Mouse (Mus musculus) hindbrain, embryonic 16.5 days (tissue): ENCODE measurements around the gene Apol9a. TPM values are rescaled to one million over a fixed set of nuclear protein-coding genes. Genes with fewer than 3 reads are reported as not detected.
"Not testable (repeated sequence)": the region's sequence is repeated elsewhere in the genome, so short reads cannot be mapped to it uniquely, and the experiment has no call there.

ENCODE experiments used
- ATAC-seq: fragments of 200-750 bp; cut with Nextera tagmentation; 2 replicates; pipeline ENCODE4 v1.8.0; 2017; ENCODE audit warnings: moderate TSS enrichment, moderate library complexity
- H3K27ac ChIP-seq: fragments of 300-500 bp; sonication (generic); 2 replicates; pipeline ENCODE4 v1.5.1; 2014; ENCODE audit warnings: low read depth, mild to moderate bottlenecking, control low read depth, low read length, moderate library complexity
- H3K27me3 ChIP-seq: fragments of 300-500 bp; sonication (generic); replicated peaks from 2 replicates; pipeline ENCODE4 v1.6.1; 2014; ENCODE audit warnings: low read length; ENCODE audit not compliant: control insufficient read depth, insufficient read depth
- H3K36me3 ChIP-seq: fragments of 300-500 bp; sonication (generic); 2 replicates; pipeline ENCODE4 v1.6.1; 2014; ENCODE audit warnings: mild to moderate bottlenecking, low read length, moderate library complexity, mixed read lengths; ENCODE audit not compliant: control insufficient read depth, insufficient read depth
- H3K4me1 ChIP-seq: fragments of 300-500 bp; sonication (generic); 2 replicates; pipeline ENCODE4 v1.6.1; 2014; ENCODE audit warnings: low read depth, low read length; ENCODE audit not compliant: control insufficient read depth, insufficient read depth
- H3K4me2 ChIP-seq: fragments of 300-500 bp; sonication (generic); 2 replicates; pipeline ENCODE4 v1.6.1; 2014; ENCODE audit warnings: mild to moderate bottlenecking, low read length, control low read depth, moderate library complexity
- H3K4me3 ChIP-seq: fragments of 300-500 bp; sonication (generic); 2 replicates; pipeline ENCODE4 v1.5.1; 2014; ENCODE audit warnings: mild to moderate bottlenecking, low read length, control low read depth, moderate library complexity
- H3K9ac ChIP-seq: fragments of 300-500 bp; sonication (generic); 2 replicates; pipeline ENCODE4 v1.6.1; 2014; ENCODE audit warnings: low read depth, mild to moderate bottlenecking, control low read depth, low read length, moderate library complexity
- H3K9me3 ChIP-seq: fragments of 300-500 bp; sonication (generic); 2 replicates; pipeline ENCODE4 v1.6.1; 2014; ENCODE audit warnings: mild to moderate bottlenecking, low read length, moderate library complexity; ENCODE audit not compliant: control insufficient read depth
- WGBS: fragments of 180-500 bp; shearing (Covaris S2); extraction: QIAGEN DNeasy Blood & Tissue Kit; methylation state at CpG from one replicate; pipeline ENCODE4 v1.1.7; 2014; 5-methylcytosine and 5-hydroxymethylcytosine counted together
- polyA plus RNA-seq: library from polyadenylated mRNA; unstranded; fragments of >200 nt; fragmentation: Nextera tagmentation; extraction: Ambion mirVana; gene quantifications from 2 replicates; pipeline ENCODE4 v1.2.1, GENCODE M21; 2015

Gene Apol9a
- polyA plus RNA-seq, 1 experiment from 2014 or later: 0.24 TPM

GRCm38 (mm10) chr15:77415653-77416052, 4.7 kb upstream of the Apol9a start:
- H3K4me1 ChIP-seq, H3K9me3 ChIP-seq, H3K9ac ChIP-seq, H3K4me3 ChIP-seq, H3K27ac ChIP-seq, H3K27me3 ChIP-seq, H3K36me3 ChIP-seq, H3K4me2 ChIP-seq, ATAC-seq: not testable (repeated sequence)
- 72% methylated on average over 2 of the region's 2 CpGs for WGBS

GRCm38 (mm10) chr15:77412695-77413094, 1.8 kb upstream of the Apol9a start:
- not testable (repeated sequence) for H3K36me3 ChIP-seq, H3K27ac ChIP-seq, ATAC-seq, H3K4me1 ChIP-seq, H3K9ac ChIP-seq, H3K9me3 ChIP-seq, H3K27me3 ChIP-seq, H3K4me3 ChIP-seq, H3K4me2 ChIP-seq
- 44% methylated on average over 4 of the region's 4 CpGs for WGBS

- not testable (repeated sequence) for H3K27me3 ChIP-seq, H3K9me3 ChIP-seq, H3K4me3 ChIP-seq, H3K27ac ChIP-seq, H3K4me1 ChIP-seq, H3K36me3 ChIP-seq, H3K4me2 ChIP-seq, H3K9ac ChIP-seq, ATAC-seq
- WGBS: 73% methylated on average over 10 of the region's 10 CpGs
Measured at GRCm38 (mm10) chr15:77406370-77406769, 4.6 kb downstream of the Apol9a start.

GRCm38 (mm10) chr15:77399027-77399426, 11.9 kb downstream of the Apol9a start, which contains the start of gene Apol7a:
Gene Apol7a (minus strand): TSS chr15:77399110.
- H3K4me2 ChIP-seq, H3K9ac ChIP-seq, H3K4me3 ChIP-seq, H3K27ac ChIP-seq, ATAC-seq, H3K4me1 ChIP-seq, H3K36me3 ChIP-seq, H3K9me3 ChIP-seq, H3K27me3 ChIP-seq: not testable (repeated sequence)
- WGBS: 64% methylated on average over 9 of the region's 9 CpGs

GRCm38 (mm10) chr15:77397450-77398132, 13.3 kb downstream of the Apol9a start:
- not testable (repeated sequence) for H3K36me3 ChIP-seq, H3K27ac ChIP-seq, H3K9ac ChIP-seq, H3K4me2 ChIP-seq, H3K9me3 ChIP-seq, H3K4me3 ChIP-seq, H3K27me3 ChIP-seq, ATAC-seq, H3K4me1 ChIP-seq
- 73% methylated on average over 11 of the region's 11 CpGs for WGBS

- H3K4me2 ChIP-seq, H3K9me3 ChIP-seq, ATAC-seq, H3K36me3 ChIP-seq, H3K27ac ChIP-seq, H3K4me3 ChIP-seq, H3K4me1 ChIP-seq, H3K27me3 ChIP-seq, H3K9ac ChIP-seq: not testable (repeated sequence)
- WGBS: 72% methylated on average over 3 of the region's 3 CpGs
Measured at GRCm38 (mm10) chr15:77393832-77394231, 17.1 kb downstream of the Apol9a start.

- no peak overlapping the region for H3K9ac ChIP-seq
- WGBS: 95% methylated on average over 2 of the region's 2 CpGs
- no peak overlapping the region for H3K4me2 ChIP-seq
- H3K27ac ChIP-seq: no peak overlapping the region
- no peaks in the 10 kb centered on the region for H3K27me3 ChIP-seq
- H3K36me3 ChIP-seq: no peaks in the 10 kb centered on the region
- ATAC-seq: no peak
- H3K4me1 ChIP-seq: no peaks in the 10 kb centered on the region
- no peaks in the 10 kb centered on the region for H3K9me3 ChIP-seq
- H3K4me3 ChIP-seq: no peak overlapping the region
Measured at GRCm38 (mm10) chr15:77387462-77387861, 23.5 kb downstream of the Apol9a start.

GRCm38 (mm10) chr15:77384340-77385030, 26.4 kb downstream of the Apol9a start:
- ATAC-seq: no peak

GRCm38 (mm10) chr15:77382880-77383279, 28.1 kb downstream of the Apol9a start:
- no peaks in the 10 kb centered on the region for H3K27me3 ChIP-seq
- H3K9ac ChIP-seq: no peak overlapping the region
- H3K9me3 ChIP-seq: no peaks in the 10 kb centered on the region
- WGBS: 67% methylated on average over 1 of the region's 1 CpGs
- H3K27ac ChIP-seq: no peak overlapping the region
- H3K4me2 ChIP-seq: no peak overlapping the region
- no peaks in the 10 kb centered on the region for H3K36me3 ChIP-seq
- no peak overlapping the region for H3K4me3 ChIP-seq
- no peaks in the 10 kb centered on the region for H3K4me1 ChIP-seq
- ATAC-seq: no peak

More at GRCm38 (mm10) chr15:77384340-77385030, 26.4 kb downstream of the Apol9a start:
- Histone ChIP-seq H3K9ac (no peak overlapping the region), H3K4me2 (no peak overlapping the region), H3K36me3 (no peaks in the 10 kb centered on the region), H3K27ac (no peak overlapping the region), H3K4me1 (no peaks in the 10 kb centered on the region), H3K9me3 (no peaks in the 10 kb centered on the region), H3K27me3 (no peaks in the 10 kb centered on the region), H3K4me3 (no peak overlapping the region)
- 89% methylated on average over 7 of the region's 7 CpGs for WGBS
